Mouse (Mus musculus) CH12.LX (cell line): Measurements from ENCODE around the gene Exo5. TPM values are rescaled to one million over a fixed set of nuclear protein-coding genes. Genes with fewer than 3 reads are reported as not detected.

Experiments
- DNase-seq: peaks from one replicate; pipeline ENCODE4 v3.0.0-alpha.2; 2013; ENCODE audit errors: extremely low read depth
- H3K27ac ChIP-seq: 2 replicates; pipeline ENCODE4 v1.5.1; 2012; ENCODE audit warnings: low read depth, mild to moderate bottlenecking, control low read depth, moderate library complexity; ENCODE audit not compliant: insufficient read depth
- H3K27me3 ChIP-seq: replicated peaks from 2 replicates; pipeline ENCODE3; 2012; ENCODE audit warnings: inconsistent platforms
- H3K36me3 ChIP-seq, 2 experiments: replicated peaks in 1 of 2; 2 replicates each; pipeline versions ENCODE3 to v1.6.1; 2012; ENCODE audit warnings: inconsistent platforms in 1 of 2, low read length in 1 of 2, mild to moderate bottlenecking in 1 of 2, mixed read lengths in 1 of 2, moderate library complexity in 1 of 2; ENCODE audit not compliant: control insufficient read depth in 1 of 2, insufficient read depth in 1 of 2
- H3K4me1 ChIP-seq, 2 experiments: 2 replicates each; pipeline ENCODE4 v1.6.1; 2012; ENCODE audit warnings: inconsistent platforms in 1 of 2, moderate library complexity in 1 of 2; ENCODE audit not compliant: insufficient read depth in 2 of 2, control insufficient read depth in 1 of 2
- H3K4me2 ChIP-seq: 2 replicates; pipeline ENCODE4 v1.6.1; 2012; ENCODE audit warnings: low read depth, mild to moderate bottlenecking, control low read depth; ENCODE audit not compliant: poor library complexity, insufficient read depth, severe bottlenecking
- H3K4me3 ChIP-seq, 3 experiments: fragments of 150-350 bp in 1 of 3; sonication (generic) in 1 of 3; replicated peaks in 1 of 3; 2 replicates each; pipeline versions ENCODE3 to v1.5.1; 2011 to 2012; ENCODE audit warnings: low read depth in 2 of 3, low read length in 2 of 3, mild to moderate bottlenecking in 2 of 3, moderate library complexity in 2 of 3, control low read depth in 1 of 3, improper control_type of control experiment in 1 of 3, inconsistent platforms in 1 of 3, mixed read lengths in 1 of 3; ENCODE audit not compliant: poor library complexity in 1 of 3
- H3K79me2 ChIP-seq: replicated peaks from 2 replicates; pipeline ENCODE4 v1.6.1; 2012; ENCODE audit warnings: mild to moderate bottlenecking, moderate library complexity; ENCODE audit not compliant: control insufficient read depth, poor library complexity, insufficient read depth, severe bottlenecking; ENCODE audit errors: extremely low read depth
- H3K9ac ChIP-seq: 2 replicates; pipeline ENCODE4 v1.6.1; 2012; ENCODE audit warnings: low read depth, mild to moderate bottlenecking, control low read depth, moderate library complexity; ENCODE audit not compliant: insufficient read depth
- H3K9me3 ChIP-seq: replicated peaks from 2 replicates; pipeline ENCODE3; 2012; ENCODE audit warnings: low read length, inconsistent platforms, mixed read lengths
- CTCF ChIP-seq, 2 experiments: IDR thresholded peaks in 1 of 2; conservative IDR thresholded peaks in 1 of 2; 2 replicates each; pipeline ENCODE4 v1.5.1; 2011 to 2012; ENCODE audit warnings: low read depth in 2 of 2, low read length in 2 of 2, improper control_type of control experiment in 1 of 2, inconsistent platforms in 1 of 2, mild to moderate bottlenecking in 1 of 2, moderate library complexity in 1 of 2
- HCFC1 ChIP-seq: IDR thresholded peaks from 2 replicates; pipeline ENCODE4 v1.6.1; 2012; ENCODE audit warnings: low read depth, mild to moderate bottlenecking, inconsistent platforms, low read length, improper control_type of control experiment
- JUN ChIP-seq: IDR thresholded peaks from 2 replicates; pipeline ENCODE4 v1.6.1; 2011; ENCODE audit warnings: low read depth, mild to moderate bottlenecking, low read length, improper control_type of control experiment, moderate library complexity; ENCODE audit not compliant: insufficient read depth
- JUND ChIP-seq: conservative IDR thresholded peaks from 2 replicates; pipeline ENCODE4 v1.6.1; 2011; ENCODE audit warnings: low read depth, low read length, improper control_type of control experiment
- MAFK ChIP-seq: IDR thresholded peaks from 2 replicates; pipeline ENCODE4 v1.6.1; 2011; ENCODE audit warnings: low read length, improper control_type of control experiment; ENCODE audit not compliant: insufficient replicate concordance
- MAZ ChIP-seq: IDR thresholded peaks from 2 replicates; pipeline ENCODE4 v1.6.1; 2012; ENCODE audit warnings: low read depth, mild to moderate bottlenecking, inconsistent platforms, low read length, improper control_type of control experiment, moderate library complexity
- MEF2A ChIP-seq: IDR thresholded peaks from 2 replicates; pipeline ENCODE4 v1.6.1; 2014; ENCODE audit warnings: low read depth, mild to moderate bottlenecking, inconsistent platforms, low read length, improper control_type of control experiment, borderline replicate concordance
- MYC ChIP-seq: IDR thresholded peaks from 2 replicates; pipeline ENCODE4 v1.6.1; 2011; ENCODE audit warnings: low read depth, mild to moderate bottlenecking, improper control_type of control experiment, low read length
- NELFE ChIP-seq: IDR thresholded peaks from 2 replicates; pipeline ENCODE4 v1.6.1; 2011; ENCODE audit warnings: low read depth, low read length, improper control_type of control experiment
- POLR2A ChIP-seq: IDR thresholded peaks from 2 replicates; pipeline ENCODE4 v1.6.1; 2011; ENCODE audit warnings: low read depth, mild to moderate bottlenecking, improper control_type of control experiment, low read length
- POLR2AphosphoS2 ChIP-seq: IDR thresholded peaks from 2 replicates; pipeline ENCODE4 v1.6.1; 2011; ENCODE audit warnings: low read depth, low read length, improper control_type of control experiment
- SMC3 ChIP-seq: IDR thresholded peaks from 2 replicates; pipeline ENCODE4 v1.6.1; 2011; ENCODE audit warnings: low read depth, low read length, improper control_type of control experiment
- ZNF384 ChIP-seq: IDR thresholded peaks from 2 replicates; pipeline ENCODE4 v1.6.1; 2012; ENCODE audit warnings: low read depth, low read length, improper control_type of control experiment, inconsistent platforms
- dilution Hi-C: fragments of 300-500 bp; cut with MboI; formaldehyde crosslinking; loops from 2 replicates; pipeline ENCODE4 v1.14.3; 2020; ENCODE audit warnings: low sequenced_read_pairs; ENCODE audit not compliant: extremely low pct_unique_long_range_greater_than_20kb, extremely low pct_ligation_motif_present
- in situ Hi-C: fragments of 300-500 bp; cut with MboI; formaldehyde crosslinking; loops from 3 replicates; pipeline ENCODE4 v1.14.3; 2019; ENCODE audit warnings: low sequenced_read_pairs, low pct_ligation_motif_present, low pct_unique_long_range_greater_than_20kb, mixed read lengths
- polyA plus RNA-seq: library from polyadenylated mRNA; unstranded; fragments of >175 nt; gene quantifications from 2 replicates; pipeline ENCODE4 v1.2.1, GENCODE M21; 2012; ENCODE audit warnings: low read depth; ENCODE audit not compliant: insufficient read length
- total RNA-seq, 2 experiments: library from RNA; depleted of rRNA; stranded (reverse); fragments of 300-350 nt in 1 of 2; fragments of >200 nt in 1 of 2; gene quantifications; 2 replicates each; pipeline ENCODE4 v1.2.3; 2012 to 2014

The Exo5 gene
- total and polyA plus RNA-seq, 3 experiments: 13.4 to 25.3 (median 23.0) TPM

GRCm38 (mm10) chr4:120890754-120891440 is 33.9 kb downstream of the Exo5 start:
- Histone ChIP-seq H3K27ac (no peak overlapping the region), H3K4me2 (no peak overlapping the region), H3K4me1 (peaks cover 0 to 5% of the 10 kb centered on the region in 2 experiments; a peak in 2 of 4 replicates), H3K27me3 (peaks cover 29% of the 10 kb centered on the region), H3K79me2 (no peaks in the 10 kb centered on the region), H3K9me3 (no peaks in the 10 kb centered on the region), H3K36me3 (no peaks in the 10 kb centered on the region), H3K9ac (no peak overlapping the region), H3K4me3 (no peak overlapping the region)
- no peak for DNase-seq
- no peak for TF ChIP-seq POLR2A
- no peak for TF ChIP-seq HCFC1
- TF ChIP-seq MAZ: no peak
- TF ChIP-seq JUN: no peak
- no peak for TF ChIP-seq NELFE
- TF ChIP-seq SMC3: no peak
- TF ChIP-seq POLR2AphosphoS2: no peak
- no peak for TF ChIP-seq MEF2A
- no peak for TF ChIP-seq JUND
- TF ChIP-seq CTCF (conservative IDR thresholded peaks at IDR 0.05 in 1 of 2, IDR thresholded peaks at IDR 0.05 in 1 of 2; ENCODE audit: low read depth in 2 of 2, low read length in 2 of 2): no peak
- no peak for TF ChIP-seq MYC
- dilution Hi-C loops: no loop called here
- in situ Hi-C loops: no loop called here

- in situ Hi-C loops: no loop called here
- H3K9ac ChIP-seq: no peak overlapping the region
- no peak overlapping the region for H3K4me2 ChIP-seq
- H3K9me3 ChIP-seq: no peaks in the 10 kb centered on the region
- H3K79me2 ChIP-seq: no peaks in the 10 kb centered on the region
- H3K36me3 ChIP-seq: no peaks in the 10 kb centered on the region
- H3K27ac ChIP-seq: no peak overlapping the region
- no peak overlapping the region for H3K4me3 ChIP-seq
- DNase-seq: no peak
- dilution Hi-C loops: no loop called here
- peaks cover 0 to 18% of the 10 kb centered on the region in 2 experiments; a peak in 2 of 4 replicates for H3K4me1 ChIP-seq
- no peak for TF ChIP-seq ZNF384
- no peak for TF ChIP-seq MAFK
- TF ChIP-seq NELFE: no peak
- TF ChIP-seq JUN: no peak
- peaks cover 14% of the 10 kb centered on the region for H3K27me3 ChIP-seq
These were observed 35.9 kb downstream of the Exo5 start for GRCm38 (mm10) chr4:120888884-120889283.
